Mouse (Mus musculus) cerebellum, adult 2 months (tissue): ENCODE results near the gene Arf1.
A peak's percentile ranks its signal among the peaks of the same experiment; 100 is the strongest.

Experiments
- CTCF ChIP-seq: fragments of 200-500 bp; IDR thresholded peaks from 2 replicates; pipeline ENCODE4 v1.5.1; 2011; ENCODE audit warnings: low read depth, mild to moderate bottlenecking, control low read depth, low read length, moderate library complexity, borderline replicate concordance; ENCODE audit not compliant: insufficient read depth
- POLR2A ChIP-seq: fragments of 200-500 bp; IDR thresholded peaks from 2 replicates; pipeline ENCODE4 v1.6.1; 2011; ENCODE audit warnings: low read length, control low read depth, borderline replicate concordance; ENCODE audit not compliant: insufficient read depth

- TF ChIP-seq POLR2A (peak; percentile 59; the same call in 1 of the 2 replicates), CTCF (no peak)
Measured at GRCm38 (mm10) chr11:59163255-59164236, 64.5 kb downstream of the Arf1 start, which contains the start of gene Iba57.
